Mouse (Mus musculus) heart, embryonic 14.5 days (tissue): ENCODE results near the gene Mobp. TPM values are rescaled to one million over a fixed set of nuclear protein-coding genes. Genes with fewer than 3 reads are reported as not detected.

Experiments used
- ATAC-seq: fragments of 200-750 bp; cut with Nextera tagmentation; 2 replicates; pipeline ENCODE4 v1.8.0; 2017; ENCODE audit warnings: low read depth, moderate TSS enrichment; ENCODE audit not compliant: insufficient number of reproducible peaks, insufficient read depth, low FRiP score
- H3K27ac ChIP-seq, 2 experiments: fragments of 200-500 bp in 1 of 2; fragments of 300-500 bp in 1 of 2; sonication (generic) in 1 of 2; replicated peaks in 1 of 2; 2 replicates each; pipeline ENCODE4 v1.5.1; 2012 to 2014; ENCODE audit warnings: low read depth in 2 of 2, low read length in 2 of 2, control low read depth in 1 of 2, mild to moderate bottlenecking in 1 of 2, mixed read lengths in 1 of 2; ENCODE audit not compliant: control insufficient read depth in 1 of 2, insufficient read depth in 1 of 2
- H3K27me3 ChIP-seq: fragments of 300-500 bp; sonication (generic); 2 replicates; pipeline ENCODE4 v1.6.1; 2014; ENCODE audit warnings: mild to moderate bottlenecking, low read length, control low read depth; ENCODE audit not compliant: control insufficient read depth, insufficient read depth
- H3K36me3 ChIP-seq: fragments of 300-500 bp; sonication (generic); 2 replicates; pipeline ENCODE4 v1.6.1; 2014; ENCODE audit warnings: mild to moderate bottlenecking, control low read depth, low read length, mixed read lengths; ENCODE audit not compliant: control insufficient read depth, insufficient read depth
- H3K4me1 ChIP-seq, 2 experiments: fragments of 200-500 bp in 1 of 2; fragments of 300-500 bp in 1 of 2; sonication (generic) in 1 of 2; 2 replicates each; pipeline ENCODE4 v1.6.1; 2012 to 2014; ENCODE audit warnings: low read length in 2 of 2, control low read depth in 1 of 2, mixed read lengths in 1 of 2; ENCODE audit not compliant: control insufficient read depth in 2 of 2, insufficient read depth in 2 of 2
- H3K4me2 ChIP-seq: fragments of 300-500 bp; sonication (generic); 2 replicates; pipeline ENCODE4 v1.6.1; 2014; ENCODE audit warnings: mild to moderate bottlenecking, low read length
- H3K4me3 ChIP-seq, 2 experiments: fragments of 200-500 bp in 1 of 2; fragments of 300-500 bp in 1 of 2; sonication (generic) in 1 of 2; 2 replicates each; pipeline ENCODE4 v1.5.1; 2012 to 2014; ENCODE audit warnings: low read length in 2 of 2, mild to moderate bottlenecking in 2 of 2, control low read depth in 1 of 2, low read depth in 1 of 2, moderate library complexity in 1 of 2; ENCODE audit not compliant: control insufficient read depth in 1 of 2, insufficient read depth in 1 of 2
- H3K9ac ChIP-seq: fragments of 300-500 bp; sonication (generic); 2 replicates; pipeline ENCODE4 v1.6.1; 2014; ENCODE audit warnings: mild to moderate bottlenecking, low read length
- H3K9me3 ChIP-seq: fragments of 300-500 bp; sonication (generic); 2 replicates; pipeline ENCODE4 v1.6.1; 2016; ENCODE audit warnings: low read length, control low read depth; ENCODE audit not compliant: control insufficient read depth
- WGBS: fragments of 180-500 bp; shearing (Covaris S2); extraction: QIAGEN DNeasy Blood & Tissue Kit; methylation state at CpG from one replicate; pipeline ENCODE4 v1.1.7; 2014; 5-methylcytosine and 5-hydroxymethylcytosine counted together
- polyA plus RNA-seq: library from polyadenylated mRNA; unstranded; fragments of >200 nt; fragmentation: Nextera tagmentation; extraction: Ambion mirVana; gene quantifications from 2 replicates; pipeline ENCODE4 v1.2.1, GENCODE M21; 2014

The Mobp gene
- polyA plus RNA-seq, 1 experiment from 2014 or later: not detected

DNA sequence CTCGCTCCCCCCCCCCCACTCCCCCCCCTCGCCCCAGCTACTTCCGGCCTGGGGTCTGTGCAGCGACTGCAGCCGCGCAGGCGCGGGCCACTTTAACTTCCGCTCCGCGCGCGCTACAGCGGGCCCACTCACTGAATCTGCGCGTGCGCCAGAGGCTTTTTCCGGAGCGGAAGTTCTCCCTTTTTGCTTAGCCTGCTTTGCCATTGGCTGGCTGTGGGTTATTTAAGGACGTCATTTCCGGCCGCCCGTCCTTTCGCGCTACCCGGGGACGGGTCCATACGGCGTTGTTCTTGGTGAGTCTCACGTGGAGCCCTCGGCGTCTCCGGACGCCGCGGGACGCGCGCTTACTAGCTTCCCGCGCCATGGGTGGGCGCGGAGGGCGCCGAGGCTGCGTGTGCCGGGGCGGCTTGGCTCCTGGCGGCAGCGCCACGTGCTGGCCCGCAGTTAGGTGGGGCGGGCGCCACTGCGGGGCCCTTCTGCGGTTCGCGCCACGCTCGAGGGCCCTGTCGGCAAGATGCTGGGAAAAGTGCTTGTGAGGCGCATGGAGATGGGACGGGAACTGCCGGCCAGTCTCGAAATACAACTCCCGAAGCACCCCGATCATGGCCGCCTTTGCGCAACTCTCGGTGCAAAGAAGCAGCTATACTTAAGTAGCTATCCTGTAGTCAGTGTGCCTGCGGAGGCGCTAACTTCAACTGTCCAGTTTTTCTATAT is 21.8 kb upstream of the Mobp start, which contains the start of gene Rpsa:
Gene Rpsa, plus strand, starts transcription at position 152 of the 714 bp plus-strand sequence.
- peaks cover 7 to 12% of the 10 kb centered on the region in 2 experiments for H3K4me1 ChIP-seq
- ATAC-seq: peak; percentile 97
- whole genome bisulfite sequencing: under 1% methylated on average over 72 of the region's 72 CpGs
- peak within 1 kb of the TSS; percentile 77 to 96 for H3K4me3 ChIP-seq
- peak within 1 kb of the TSS; percentile 83 for H3K4me2 ChIP-seq
- H3K36me3 ChIP-seq: peaks cover 59% of the 10 kb centered on the region
- H3K27ac ChIP-seq: peak within 1 kb of the TSS; percentile 83 to 92
- H3K9ac ChIP-seq: peak within 1 kb of the TSS; percentile 100
- no peaks in the 10 kb centered on the region for H3K9me3 ChIP-seq
- H3K27me3 ChIP-seq: no peaks in the 10 kb centered on the region

DNA sequence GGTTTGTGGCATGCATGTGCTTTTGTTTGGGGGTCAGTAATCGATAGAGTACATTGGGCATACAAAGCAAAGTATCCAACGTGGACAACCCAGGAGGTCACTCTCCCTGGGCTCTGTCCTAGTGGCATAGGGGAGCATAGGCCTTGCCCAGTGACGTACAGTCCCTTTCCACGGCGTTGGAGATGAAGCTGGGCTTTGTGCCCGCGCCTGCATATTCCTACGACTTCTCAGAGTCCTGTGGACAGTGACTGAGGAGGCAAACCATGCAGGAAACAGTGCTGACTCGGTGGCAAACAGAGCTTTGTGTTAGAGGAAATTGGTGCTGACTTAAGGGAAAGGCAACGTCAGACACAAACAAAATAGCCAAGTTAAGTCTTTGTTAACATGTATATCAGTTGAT is 20.2 kb upstream of the Mobp start:
- WGBS: 62% methylated on average over 10 of the region's 10 CpGs
- H3K9ac ChIP-seq: peak overlapping the region; percentile 100
- H3K36me3 ChIP-seq: peaks cover 48% of the 10 kb centered on the region
- H3K27me3 ChIP-seq: no peaks in the 10 kb centered on the region
- H3K4me3 ChIP-seq: peak overlapping the region; percentile 77 to 96; a peak in 3 of 4 replicates
- peak overlapping the region; percentile 83 for H3K4me2 ChIP-seq
- no peak overlapping the region for H3K27ac ChIP-seq
- no peaks in the 10 kb centered on the region for H3K9me3 ChIP-seq
- H3K4me1 ChIP-seq: peaks cover 7 to 12% of the 10 kb centered on the region in 2 experiments
- no peak for ATAC-seq

DNA sequence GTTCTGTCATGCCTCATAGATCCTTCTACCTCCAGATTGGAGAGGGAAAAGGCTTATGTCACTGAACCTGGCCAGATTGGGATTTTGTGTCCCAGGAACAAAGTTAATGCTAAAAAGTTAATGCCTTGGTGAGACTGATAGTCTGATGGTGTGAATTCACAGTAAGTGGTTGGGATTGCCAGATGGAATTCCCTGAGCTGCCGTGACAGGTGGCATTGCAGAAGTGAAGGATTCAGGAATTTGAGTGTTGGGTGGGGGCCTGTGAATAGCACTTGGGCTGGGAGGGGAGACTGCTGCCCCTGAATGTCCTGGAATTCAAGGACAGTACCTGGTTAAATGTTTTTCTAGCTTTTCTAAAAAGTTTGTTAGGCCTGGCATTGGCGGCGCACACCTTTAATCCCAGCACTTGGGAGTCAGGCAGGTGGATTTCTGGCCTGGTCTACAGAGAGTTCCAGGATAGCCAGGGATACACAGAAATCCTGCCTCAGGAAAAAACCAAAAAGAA is 17.7 kb upstream of the Mobp start:
- Histone ChIP-seq H3K27me3 (no peaks in the 10 kb centered on the region), H3K4me2 (no peak overlapping the region), H3K9ac (no peak overlapping the region), H3K4me1 (peaks cover 7 to 12% of the 10 kb centered on the region in 2 experiments), H3K27ac (no peak overlapping the region), H3K36me3 (peaks cover 47% of the 10 kb centered on the region), H3K4me3 (no peak overlapping the region), H3K9me3 (no peaks in the 10 kb centered on the region)
- 83% methylated on average over 3 of the region's 3 CpGs for WGBS
- ATAC-seq: no peak

DNA sequence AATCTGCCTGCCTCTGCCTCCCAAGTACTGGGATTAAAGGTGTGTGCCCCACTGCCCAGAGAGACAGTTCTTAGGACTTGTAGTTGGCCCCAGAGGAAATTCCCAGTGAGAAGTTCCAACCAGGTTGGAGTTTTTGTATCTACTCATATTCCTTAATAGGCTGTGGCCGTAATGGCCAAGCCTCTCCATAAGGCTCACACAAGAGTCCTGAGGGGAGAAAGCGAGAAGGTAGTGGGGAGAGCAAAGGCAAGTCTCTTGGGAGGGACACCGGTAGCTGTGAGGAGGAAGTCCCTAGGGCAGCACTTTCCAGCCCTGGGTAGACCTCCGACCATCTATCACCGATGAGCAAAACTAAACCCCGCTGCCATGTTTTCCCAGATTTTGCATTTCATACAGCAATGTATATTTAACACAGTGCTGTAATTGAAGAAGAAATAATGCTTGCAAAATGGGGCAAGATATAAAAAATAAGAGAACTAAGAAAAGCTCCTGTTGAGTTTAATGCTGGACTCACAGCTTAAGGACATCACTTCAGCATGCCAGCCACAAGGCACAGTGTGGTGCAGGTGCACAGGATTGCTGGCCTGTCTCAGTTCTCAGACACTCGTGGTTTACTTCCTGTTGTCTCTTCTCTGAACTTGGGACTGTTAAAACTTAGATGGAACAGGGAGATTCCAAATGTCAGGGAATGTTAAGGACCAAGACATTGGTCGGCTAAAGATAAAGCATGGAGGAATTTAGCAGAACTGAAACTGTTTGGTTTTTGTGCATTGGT is 16.3 kb upstream of the Mobp start:
- no peak overlapping the region for H3K9ac ChIP-seq
- no peak for ATAC-seq
- 32% methylated on average over 8 of the region's 8 CpGs for WGBS

DNA sequence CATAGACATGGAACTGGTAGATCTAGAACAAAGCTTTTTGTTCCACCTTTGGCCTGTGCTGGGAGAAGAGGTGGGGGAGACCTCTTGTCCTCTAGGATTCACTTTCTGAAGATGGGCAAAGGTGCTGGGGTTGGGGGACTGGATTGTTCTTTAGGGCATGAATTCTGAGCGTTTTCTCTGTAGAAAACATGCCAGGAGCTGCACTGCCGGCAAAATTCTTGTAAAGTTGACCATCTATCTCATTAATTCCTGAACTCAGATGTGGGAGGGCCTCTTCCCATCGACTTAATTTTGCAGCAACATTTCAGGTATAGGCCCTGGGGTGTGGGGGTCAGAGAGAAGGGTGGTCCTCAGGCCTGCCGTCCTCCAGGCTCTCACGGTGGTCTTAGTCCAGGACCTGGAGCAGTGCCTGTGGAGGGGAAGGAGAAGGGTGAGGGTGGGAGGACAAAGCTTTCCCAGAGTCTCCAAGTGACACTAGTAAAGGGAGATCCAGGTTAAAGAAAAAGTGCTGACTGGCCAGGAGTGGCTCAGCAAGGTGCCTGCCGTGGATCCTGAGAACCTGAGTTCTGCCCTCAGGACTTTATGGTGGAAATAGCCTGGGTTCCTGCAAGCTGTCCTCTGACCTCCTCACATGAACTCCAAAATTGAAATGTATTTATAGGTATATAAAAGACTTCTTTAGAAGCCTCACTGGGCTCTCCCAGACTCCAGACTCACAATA is 15.6 kb upstream of the Mobp start:
- no peak for ATAC-seq
- WGBS: 54% methylated on average over 6 of the region's 6 CpGs

More for the DNA sequence above, 16.3 kb upstream of the Mobp start:
- Histone ChIP-seq H3K27me3 (no peaks in the 10 kb centered on the region), H3K9me3 (no peaks in the 10 kb centered on the region), H3K27ac (no peak overlapping the region), H3K4me3 (no peak overlapping the region), H3K4me2 (no peak overlapping the region), H3K4me1 (peaks cover 7 to 12% of the 10 kb centered on the region in 2 experiments), H3K36me3 (peaks cover 47% of the 10 kb centered on the region)

DNA sequence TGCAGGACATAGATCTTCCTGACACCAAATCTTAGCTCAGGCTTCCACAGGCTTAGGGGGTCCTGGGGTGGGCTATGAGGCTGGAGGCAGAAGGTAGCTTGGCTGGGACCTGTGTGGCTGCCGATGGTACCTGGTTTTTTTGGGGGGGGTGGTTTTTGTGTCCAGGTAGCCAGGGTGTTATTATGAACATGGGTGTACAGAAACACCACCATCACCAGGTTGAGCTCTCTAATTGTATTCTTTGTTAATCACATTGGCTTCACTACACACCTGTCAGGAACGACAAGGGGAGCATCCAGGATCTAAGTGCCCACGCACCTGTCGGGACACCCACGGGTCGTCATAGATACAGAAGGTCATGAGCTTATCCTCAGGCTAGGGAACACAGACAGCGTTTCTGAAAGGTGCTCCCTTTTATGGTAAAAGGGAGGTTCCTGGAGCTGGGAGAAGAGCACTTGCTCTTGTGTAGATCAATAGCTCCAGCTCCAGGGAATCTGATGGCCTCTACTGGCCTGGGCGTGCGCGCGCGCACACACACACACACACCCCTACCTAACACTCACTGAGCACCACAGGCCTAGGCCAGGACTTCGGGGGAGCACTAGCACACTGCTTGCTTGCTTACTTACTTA is 14.9 kb upstream of the Mobp start:
- Histone ChIP-seq H3K36me3 (peaks cover 34% of the 10 kb centered on the region), H3K9ac (no peak overlapping the region), H3K4me3 (no peak overlapping the region), H3K4me2 (no peak overlapping the region), H3K27ac (no peak overlapping the region), H3K27me3 (no peaks in the 10 kb centered on the region), H3K9me3 (no peaks in the 10 kb centered on the region), H3K4me1 (no peaks in the 10 kb centered on the region)
- ATAC-seq: no peak
- 69% methylated on average over 13 of the region's 13 CpGs for WGBS

More for the DNA sequence above, 15.6 kb upstream of the Mobp start:
- H3K27ac ChIP-seq: no peak overlapping the region
- no peaks in the 10 kb centered on the region for H3K27me3 ChIP-seq
- H3K36me3 ChIP-seq: peaks cover 41% of the 10 kb centered on the region
- H3K4me1 ChIP-seq: peaks cover 2 to 5% of the 10 kb centered on the region in 2 experiments
- H3K9ac ChIP-seq: no peak overlapping the region
- no peak overlapping the region for H3K4me3 ChIP-seq
- H3K4me2 ChIP-seq: no peak overlapping the region
- H3K9me3 ChIP-seq: no peaks in the 10 kb centered on the region

DNA sequence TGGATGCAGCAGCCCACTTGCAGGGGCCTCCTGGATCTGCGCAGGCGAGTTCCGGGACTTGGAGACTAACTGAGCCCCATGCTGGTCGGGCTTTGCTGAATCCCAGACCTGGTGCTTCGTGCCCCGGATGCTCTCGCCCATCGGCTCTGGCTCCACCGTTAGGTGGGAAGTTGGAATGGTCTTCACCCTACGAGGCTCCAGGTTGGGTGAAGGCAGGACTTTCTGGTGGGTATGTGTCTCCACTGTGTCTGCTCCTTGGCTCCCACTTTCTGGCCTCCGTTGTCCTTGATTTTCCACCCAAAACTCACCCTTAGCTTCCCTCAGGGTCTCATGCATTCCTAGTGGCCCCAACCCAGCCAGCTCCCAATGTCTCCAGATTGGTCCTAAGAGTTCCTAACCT is 14.1 kb upstream of the Mobp start:
- WGBS: 85% methylated on average over 11 of the region's 11 CpGs
- no peaks in the 10 kb centered on the region for H3K4me1 ChIP-seq
- no peak overlapping the region for H3K4me3 ChIP-seq
- ATAC-seq: no peak
- no peak overlapping the region for H3K27ac ChIP-seq
- no peaks in the 10 kb centered on the region for H3K27me3 ChIP-seq
- peaks cover 26% of the 10 kb centered on the region for H3K36me3 ChIP-seq
- no peak overlapping the region for H3K4me2 ChIP-seq
- H3K9me3 ChIP-seq: no peaks in the 10 kb centered on the region
- H3K9ac ChIP-seq: no peak overlapping the region
